Mouse (Mus musculus): ENCODE results near the gene Comtd1.

The Comtd1 gene

GRCm38 (mm10) chr14:21811301-21811700, 37.5 kb downstream of the Comtd1 start:
- in situ Hi-C loops (cut with MboI; ENCODE audit: low pct_unique_long_range_greater_than_20kb in 1 of 2, low sequenced_read_pairs in 2 of 2, unreplicated experiment in 1 of 2) = no loop called here

- in situ Hi-C loops (cut with MboI; ENCODE audit: low pct_unique_long_range_greater_than_20kb in 1 of 2, low sequenced_read_pairs in 2 of 2, unreplicated experiment in 1 of 2) = no loop called here
Measured at GRCm38 (mm10) chr14:21809418-21809817, 39.4 kb downstream of the Comtd1 start.

- in situ Hi-C loops (cut with MboI; ENCODE audit: low pct_unique_long_range_greater_than_20kb in 1 of 2, low sequenced_read_pairs in 2 of 2, unreplicated experiment in 1 of 2) = no loop called here
Measured at GRCm38 (mm10) chr14:21808208-21808922, 40.4 kb downstream of the Comtd1 start.

- in situ Hi-C loops (cut with MboI; ENCODE audit: low pct_unique_long_range_greater_than_20kb in 1 of 2, low sequenced_read_pairs in 2 of 2, unreplicated experiment in 1 of 2) = no loop called here
Measured at GRCm38 (mm10) chr14:21806631-21807160, 42.1 kb downstream of the Comtd1 start.

GRCm38 (mm10) chr14:21806203-21806602, 42.6 kb downstream of the Comtd1 start:
- in situ Hi-C loops (cut with MboI; ENCODE audit: low pct_unique_long_range_greater_than_20kb in 1 of 2, low sequenced_read_pairs in 2 of 2, unreplicated experiment in 1 of 2) = no loop called here

GRCm38 (mm10) chr14:21802543-21803206, 46.1 kb downstream of the Comtd1 start:
- in situ Hi-C loops (cut with MboI; ENCODE audit: low pct_unique_long_range_greater_than_20kb in 1 of 2, low sequenced_read_pairs in 2 of 2, unreplicated experiment in 1 of 2) = no loop called here

- in situ Hi-C loops (cut with MboI; ENCODE audit: low pct_unique_long_range_greater_than_20kb in 1 of 2, low sequenced_read_pairs in 2 of 2, unreplicated experiment in 1 of 2) = no loop called here
Measured at GRCm38 (mm10) chr14:21801624-21802023, 47.2 kb downstream of the Comtd1 start.

GRCm38 (mm10) chr14:21800641-21801040, 48.1 kb downstream of the Comtd1 start:
- in situ Hi-C loops (cut with MboI; ENCODE audit: low pct_unique_long_range_greater_than_20kb in 1 of 2, low sequenced_read_pairs in 2 of 2, unreplicated experiment in 1 of 2) = no loop called here

Measured in mouse embryonic stem cell (cell line).